Mouse (Mus musculus) layer of hippocampus, postnatal 25 days (tissue): ENCODE measurements around the gene Myoc. TPM values are rescaled to one million over a fixed set of nuclear protein-coding genes. Genes with fewer than 3 reads are reported as not detected.

Experiments used
- DNase-seq, 2 experiments: peaks; one replicate each; pipeline ENCODE4 v3.0.0; 2022; ENCODE audit warnings: mixed read lengths in 2 of 2, low spot score in 1 of 2; ENCODE audit errors: extremely low spot score in 1 of 2
- microRNA-seq, 2 experiments: library from miRNA; unstranded; fragments of <30 nt; microRNA quantifications; one replicate each; pipeline ENCODE4 v1.2.0; 2021
- total RNA-seq, 2 experiments: library from RNA; stranded (reverse); gene quantifications; 2 replicates each; pipeline ENCODE4 v1.2.3; 2021

Myoc gene
- total RNA-seq, 2 experiments from 2014 or later: 4.1 to 5.4 TPM

- DNase-seq: no peak
Observed at GRCm38 (mm10) chr1:162646083-162646686, 7.2 kb downstream of the Myoc start.

- DNase-seq: no peak
Observed at GRCm38 (mm10) chr1:162648416-162648815, 9.5 kb downstream of the Myoc start.

GRCm38 (mm10) chr1:162658119-162658518, 19.2 kb downstream of the Myoc start, which contains the start of gene Myocos:
TSS of gene Myocos (minus strand) at chr1:162658219.
- no peak for DNase-seq

- DNase-seq: no peak
Observed at GRCm38 (mm10) chr1:162660276-162660860, 21.4 kb downstream of the Myoc start.

GRCm38 (mm10) chr1:162664826-162665475, 26.0 kb downstream of the Myoc start:
- DNase-seq: peak; percentile 40 to 67

GRCm38 (mm10) chr1:162665486-162666174, 26.7 kb downstream of the Myoc start:
- no peak for DNase-seq

DNA sequence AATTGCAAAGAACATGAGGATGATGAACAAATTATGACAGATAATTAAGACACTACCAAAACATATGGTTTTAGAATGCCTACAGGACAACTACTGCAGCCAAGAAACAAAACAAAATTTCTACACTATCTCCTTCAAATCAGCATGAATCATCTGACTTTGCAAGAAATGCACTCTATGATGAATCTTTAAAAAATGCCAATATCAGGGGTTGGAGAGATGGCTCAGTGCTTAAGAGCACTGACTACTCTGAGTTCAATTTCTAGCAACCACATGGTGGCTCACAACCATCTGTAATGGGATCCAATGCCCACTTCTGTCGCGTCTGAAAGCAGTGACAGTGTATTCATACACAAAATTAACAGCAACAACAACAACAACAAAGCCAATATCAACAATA, 54.8 kb downstream of the Myoc start:
- DNase-seq: no peak

DNA sequence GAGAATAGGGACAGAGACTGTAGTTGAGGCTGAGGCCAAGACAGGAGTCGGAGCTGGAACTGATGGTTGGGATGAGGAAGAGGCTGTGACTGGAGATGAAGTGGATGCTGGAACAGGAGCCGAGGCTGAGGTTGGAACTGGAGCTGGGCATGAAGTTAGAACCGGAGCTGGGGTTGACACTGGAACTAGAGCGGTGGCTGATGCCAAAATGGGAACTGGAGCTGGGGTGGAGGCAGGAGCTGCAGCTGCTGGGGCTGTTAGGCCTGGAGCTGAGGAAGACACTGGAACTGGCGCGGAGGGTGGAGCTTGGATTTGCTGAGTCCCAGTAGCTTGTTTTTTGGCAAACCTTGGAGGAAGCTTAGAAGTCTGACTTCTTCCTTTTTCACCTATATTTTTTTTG, 58.9 kb downstream of the Myoc start:
- no peak for DNase-seq

Small RNAs within 50 kb of the gene (microRNA-seq; reads per million reads assigned to microRNA genes)
- gene Gm27616: 0 reads per million in 2 experiments

Other genes with a start within 250 kb of the Myoc start
- gene Dnm3, start 161.1 kb upstream of the Myoc start, total RNA-seq: 10 to 100 TPM; 66.1 to 83.0 TPM
- 10 to 100 TPM in 1 of 2 experiments, 1 to 10 TPM in 1; 9.7 to 15.2 TPM for gene Mettl13, start 90.6 kb upstream of the Myoc start, total RNA-seq
- 100 to 1,000 TPM in 1 of 2 experiments, 10 to 100 TPM in 1; 97.6 to 100 TPM for gene Vamp4, start 68.6 kb upstream of the Myoc start, total RNA-seq
- gene Myocos, start 19.1 kb downstream of the Myoc start, total RNA-seq: not detected
- 100 to 1,000 TPM; 159 to 199 TPM for gene Prrc2c, start 101.4 kb downstream of the Myoc start, total RNA-seq
- under 1 TPM in 1 of 2 experiments, not detected in 1; 0.10 TPM for gene Fmo4, start 174.8 kb downstream of the Myoc start, total RNA-seq
- 10 to 100 TPM in 1 of 2 experiments, 1 to 10 TPM in 1; 9.9 to 15.0 TPM for gene Fmo1, start 227.5 kb downstream of the Myoc start, total RNA-seq